Mouse (Mus musculus) C2C12 (cell line): Measurements from ENCODE around the gene Zbtb42.

ENCODE experiments used
- CEBPB ChIP-seq: IDR thresholded peaks from one replicate; pipeline ENCODE4 v1.6.1; 2011; ENCODE audit warnings: low read depth, mild to moderate bottlenecking, control low read depth, moderate library complexity
- CTCF ChIP-seq: IDR thresholded peaks from one replicate; pipeline ENCODE4 v1.5.1; 2011; ENCODE audit not compliant: control insufficient read depth, insufficient read depth, insufficient read length
- FOSL1 ChIP-seq: IDR thresholded peaks from one replicate; pipeline ENCODE4 v1.8.0; 2011; ENCODE audit warnings: mild to moderate bottlenecking, low read length; ENCODE audit not compliant: poor library complexity, insufficient read depth, severe bottlenecking
- MYOG ChIP-seq: IDR thresholded peaks from one replicate; pipeline ENCODE4 v1.6.1; 2011; ENCODE audit not compliant: control insufficient read depth, insufficient read length; ENCODE audit errors: extremely low read depth
- USF1 ChIP-seq: IDR thresholded peaks from one replicate; pipeline ENCODE4 v1.6.1; 2011; ENCODE audit warnings: low read depth, mild to moderate bottlenecking, control low read depth, moderate library complexity

DNA sequence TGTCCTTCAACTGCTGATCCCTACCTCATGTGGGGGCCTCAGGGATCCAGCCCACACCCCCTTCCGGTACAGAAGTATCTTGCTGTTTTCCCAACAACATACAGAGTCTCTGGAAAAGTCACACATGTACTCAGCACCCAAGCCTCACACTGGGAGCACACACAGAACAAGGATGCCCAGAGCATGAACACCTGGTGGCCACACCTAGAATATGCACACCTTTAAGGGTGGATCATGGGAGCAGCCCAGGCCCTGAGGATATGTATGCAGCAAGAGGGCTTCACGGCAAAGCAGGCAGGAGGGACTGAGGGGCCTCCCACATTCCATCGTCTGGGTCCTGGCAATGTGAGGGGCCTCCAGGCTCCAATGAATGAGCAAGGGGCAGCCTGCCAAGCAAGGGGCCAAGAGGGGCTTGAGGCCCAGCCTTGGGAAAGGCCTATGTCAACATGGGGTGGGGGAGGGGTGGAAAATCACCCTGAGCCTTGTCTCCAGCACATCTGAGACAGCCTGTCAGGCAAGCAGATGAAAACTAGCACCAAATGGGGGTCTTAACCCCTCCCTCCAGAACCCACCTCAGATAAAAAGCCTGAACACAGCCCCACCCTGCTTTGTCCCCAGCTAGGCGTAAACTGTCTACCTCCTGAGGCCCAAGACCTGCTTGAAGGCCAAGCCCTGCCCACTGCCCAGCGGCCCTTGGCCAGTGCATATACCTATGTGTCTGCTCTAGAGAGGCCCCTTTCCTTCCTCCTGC lies 17.9 kb upstream of the Zbtb42 start:
- TF ChIP-seq CTCF (no peak), MYOG (no peak), CEBPB (no peak), FOSL1 (no peak), USF1 (no peak)
